Mouse (Mus musculus) liver, adult 2 months (tissue): ENCODE measurements around the gene Med22. TPM values are rescaled to one million over a fixed set of nuclear protein-coding genes. Genes with fewer than 3 reads are reported as not detected.

ENCODE experiments used
- DNase-seq: peaks from one replicate; pipeline ENCODE4 v3.0.0-alpha.2; 2011; ENCODE audit warnings: low read depth, low spot score; ENCODE audit errors: extremely low read depth
- H3K27ac ChIP-seq: fragments of 200-500 bp; replicated peaks from 2 replicates; pipeline ENCODE4 v1.5.1; 2012; ENCODE audit warnings: low read depth, mild to moderate bottlenecking, control low read depth, inconsistent platforms, low read length; ENCODE audit not compliant: insufficient read depth
- H3K27me3 ChIP-seq: fragments of 200-500 bp; 2 replicates; pipeline ENCODE4 v1.6.1; 2012; ENCODE audit warnings: mild to moderate bottlenecking, moderate library complexity, low read length, inconsistent platforms; ENCODE audit not compliant: control insufficient read depth, insufficient read depth
- H3K36me3 ChIP-seq: fragments of 200-500 bp; 2 replicates; pipeline ENCODE4 v1.6.1; 2012; ENCODE audit warnings: low read length, inconsistent platforms; ENCODE audit not compliant: control insufficient read depth, insufficient read depth
- H3K4me1 ChIP-seq: fragments of 200-500 bp; 2 replicates; pipeline ENCODE4 v1.6.1; 2011; ENCODE audit warnings: low read length; ENCODE audit not compliant: control insufficient read depth, insufficient read depth
- H3K4me3 ChIP-seq: fragments of 200-500 bp; 2 replicates; pipeline ENCODE4 v1.5.1; 2011; ENCODE audit warnings: low read depth, mild to moderate bottlenecking, control low read depth, low read length, moderate library complexity; ENCODE audit not compliant: insufficient read depth
- H3K79me2 ChIP-seq: fragments of 200-500 bp; 2 replicates; pipeline ENCODE4 v1.6.1; 2012; ENCODE audit warnings: inconsistent platforms, mild to moderate bottlenecking, low read length, moderate library complexity; ENCODE audit not compliant: control insufficient read depth, insufficient read depth
- H3K9ac ChIP-seq: fragments of 200-500 bp; 2 replicates; pipeline ENCODE4 v1.6.1; 2012; ENCODE audit warnings: low read depth, mild to moderate bottlenecking, control low read depth, inconsistent platforms, low read length
- CTCF ChIP-seq: fragments of 200-500 bp; IDR thresholded peaks from 2 replicates; pipeline ENCODE4 v1.5.1; 2011; ENCODE audit warnings: low read depth, low read length, control low read depth
- POLR2A ChIP-seq: fragments of 200-500 bp; IDR thresholded peaks from 2 replicates; pipeline ENCODE4 v1.6.1; 2011; ENCODE audit warnings: low read length, control low read depth; ENCODE audit not compliant: insufficient read depth; ENCODE audit errors: extremely low read depth
- WGBS: fragments of 180-500 bp; shearing (Covaris S2); methylation state at CpG from one replicate; pipeline ENCODE4 v1.1.7; 2018; 5-methylcytosine and 5-hydroxymethylcytosine counted together
- polyA plus RNA-seq: library from polyadenylated mRNA; depleted of rRNA; stranded (reverse); fragments of >200 nt; gene quantifications from 2 replicates; pipeline ENCODE4 v1.2.3, GENCODE M21; 2012
- total RNA-seq: library from RNA; depleted of rRNA; stranded (reverse); fragments of >200 nt; gene quantifications from 2 replicates; pipeline ENCODE4 v1.2.3, GENCODE M21; 2014

Gene Med22
- total and polyA plus RNA-seq, 2 experiments: 12.9 to 26.4 TPM

GRCm38 (mm10) chr2:26935286-26935685 lies 24.8 kb upstream of the Med22 start:
- Histone ChIP-seq H3K27me3 (no peaks in the 10 kb centered on the region), H3K27ac (no peak overlapping the region), H3K4me1 (peaks cover 17% of the 10 kb centered on the region), H3K9ac (no peak overlapping the region), H3K4me3 (no peak overlapping the region), H3K36me3 (0 out of 2 replicates have a peak, but pooled peaks cover 2% of the 10 kb centered on the region), H3K79me2 (peaks cover 24% of the 10 kb centered on the region)
- TF ChIP-seq POLR2A (no peak), CTCF (no peak)
- 95% methylated on average over 2 of the region's 2 CpGs for WGBS
- no peak for DNase-seq

GRCm38 (mm10) chr2:26933304-26934055 lies 23.0 kb upstream of the Med22 start, which contains the start of the genes Surf4 and Stkld1:
Surf4 (minus strand) TSS chr2:26933928.
Stkld1 (plus strand) TSS chr2:26934047.
- WGBS: 1% methylated on average over 68 of the region's 70 CpGs
- peak within 1 kb of the TSS; percentile 98 for H3K4me3 ChIP-seq
- peak within 1 kb of the TSS; percentile 100 for H3K9ac ChIP-seq
- DNase-seq: peak; percentile 96
- TF ChIP-seq POLR2A (peak; percentile 93), CTCF (no peak)
- peaks cover 37% of the 10 kb centered on the region for H3K79me2 ChIP-seq
- no peaks in the 10 kb centered on the region for H3K27me3 ChIP-seq
- 0 out of 2 replicates have a peak, but pooled peaks cover 2% of the 10 kb centered on the region for H3K36me3 ChIP-seq
- H3K4me1 ChIP-seq: peaks cover 30% of the 10 kb centered on the region
- H3K27ac ChIP-seq: peak within 1 kb of the TSS; percentile 89

GRCm38 (mm10) chr2:26932473-26933303 lies 22.2 kb upstream of the Med22 start:
- peak; percentile 57 for DNase-seq

DNA sequence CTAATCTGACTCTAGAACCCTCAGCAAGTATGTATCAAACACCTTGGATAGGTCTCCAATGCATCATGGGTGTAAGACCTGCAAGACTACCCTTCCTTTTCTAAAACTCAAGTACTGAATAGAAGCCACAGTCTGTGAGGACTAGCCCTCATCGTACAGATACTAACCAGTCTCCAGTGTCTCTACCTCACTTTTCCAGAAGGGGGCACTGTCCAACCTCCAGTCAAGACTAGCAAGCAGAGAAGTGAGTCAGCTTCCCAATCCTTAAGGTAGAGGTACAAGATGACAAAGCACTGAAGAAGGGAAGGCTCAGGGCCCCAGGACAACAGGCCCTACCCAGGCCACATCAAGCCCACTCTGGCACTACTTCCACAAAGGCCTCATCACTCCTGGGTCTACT lies 19.9 kb upstream of the Med22 start:
- H3K27ac ChIP-seq: 0 out of 2 replicates have a peak overlapping the region, but pooled peaks have one; percentile 15
- no peak overlapping the region for H3K4me3 ChIP-seq
- peaks cover 40% of the 10 kb centered on the region for H3K4me1 ChIP-seq
- no peak for TF ChIP-seq POLR2A
- TF ChIP-seq CTCF: peak; percentile 42
- H3K79me2 ChIP-seq: peaks cover 51% of the 10 kb centered on the region
- H3K36me3 ChIP-seq: peaks cover 21% of the 10 kb centered on the region; the same call in 1 of the 2 replicates
- no peak overlapping the region for H3K9ac ChIP-seq
- peak; percentile 65 for DNase-seq
- no peaks in the 10 kb centered on the region for H3K27me3 ChIP-seq
- WGBS: 10% methylated on average over 1 of the region's 1 CpGs

More at GRCm38 (mm10) chr2:26932473-26933303, 22.2 kb upstream of the Med22 start:
- Histone ChIP-seq H3K27me3 (no peaks in the 10 kb centered on the region), H3K4me1 (peaks cover 37% of the 10 kb centered on the region), H3K79me2 (peaks cover 43% of the 10 kb centered on the region), H3K36me3 (0 out of 2 replicates have a peak, but pooled peaks cover 2% of the 10 kb centered on the region), H3K4me3 (peak overlapping the region; percentile 98), H3K9ac (peak overlapping the region; percentile 100), H3K27ac (peak overlapping the region; percentile 89)
- TF ChIP-seq CTCF: no peak
- no peak for TF ChIP-seq POLR2A
- WGBS: under 1% methylated on average over 49 of the region's 49 CpGs

GRCm38 (mm10) chr2:26927745-26928476 lies 17.4 kb upstream of the Med22 start:
- Histone ChIP-seq H3K27ac (peak overlapping the region; percentile 82), H3K4me1 (peaks cover 49% of the 10 kb centered on the region), H3K79me2 (peaks cover 49% of the 10 kb centered on the region), H3K36me3 (peaks cover 45% of the 10 kb centered on the region), H3K9ac (peak overlapping the region; percentile 12; the same call in 1 of the 2 replicates), H3K4me3 (no peak overlapping the region), H3K27me3 (no peaks in the 10 kb centered on the region)
- TF ChIP-seq POLR2A: no peak
- TF ChIP-seq CTCF: no peak
- DNase-seq: peak; percentile 68
- WGBS: 33% methylated on average over 6 of the region's 6 CpGs
